Mouse (Mus musculus) large intestine, adult 2 months (tissue): Measurements from ENCODE around the gene Theg. TPM values are rescaled to one million over a fixed set of nuclear protein-coding genes. Genes with fewer than 3 reads are reported as not detected.
A peak's percentile ranks its signal among the peaks of the same experiment; 100 is the strongest.

Experiments
- DNase-seq: peaks from one replicate; pipeline ENCODE4 v3.0.0-alpha.2; 2012; ENCODE audit warnings: low read depth, low spot score
- WGBS: fragments of 180-500 bp; shearing (Covaris S2); methylation state at CpG from one replicate; pipeline ENCODE4 v1.1.7; 2018; 5-methylcytosine and 5-hydroxymethylcytosine counted together
- polyA plus RNA-seq: library from polyadenylated mRNA; depleted of rRNA; stranded (reverse); fragments of >200 nt; gene quantifications from 2 replicates; pipeline ENCODE4 v1.2.3, GENCODE M21; 2012; rRNA removed

Gene Theg
- polyA plus RNA-seq, result not detected in 2 replicates

DNA sequence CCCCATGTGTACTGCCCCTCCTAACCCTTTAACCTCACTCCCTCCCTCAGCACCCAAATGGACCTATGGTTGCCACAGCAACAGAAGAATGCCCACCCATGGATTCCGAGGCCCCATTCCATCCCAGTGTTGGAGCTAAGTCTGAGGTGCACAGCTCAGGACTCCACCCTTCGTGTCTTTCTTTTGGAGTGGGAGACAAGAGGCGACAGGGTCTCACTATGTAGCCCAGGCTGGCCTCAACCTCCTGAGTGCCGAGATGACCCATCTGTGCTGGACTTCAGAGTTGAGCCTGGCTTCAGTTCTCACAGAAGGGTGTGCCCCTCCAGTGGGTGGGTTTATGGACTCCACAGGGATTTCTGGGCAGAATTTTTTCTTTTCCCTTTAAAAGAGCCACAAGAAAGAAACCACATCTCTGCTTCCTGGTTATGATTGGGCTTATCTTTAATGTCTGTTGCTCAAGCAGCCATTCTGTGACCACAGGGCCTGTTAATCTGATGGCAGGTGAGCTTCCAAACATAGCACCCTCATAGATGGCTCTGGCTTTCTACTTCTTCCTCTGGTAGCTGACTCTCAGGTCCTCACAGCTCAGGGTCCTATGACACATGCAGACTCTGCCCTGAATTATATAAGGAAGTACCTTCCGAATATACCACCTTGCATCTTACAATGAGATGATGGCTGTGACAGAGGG, at the start of gene Theg:
Gene Theg (minus strand): TSS at position 271 of the 691 bp plus-strand sequence.
- DNase-seq, result no peak
- WGBS, result 72% methylated on average over 5 of the region's 5 CpGs

DNA sequence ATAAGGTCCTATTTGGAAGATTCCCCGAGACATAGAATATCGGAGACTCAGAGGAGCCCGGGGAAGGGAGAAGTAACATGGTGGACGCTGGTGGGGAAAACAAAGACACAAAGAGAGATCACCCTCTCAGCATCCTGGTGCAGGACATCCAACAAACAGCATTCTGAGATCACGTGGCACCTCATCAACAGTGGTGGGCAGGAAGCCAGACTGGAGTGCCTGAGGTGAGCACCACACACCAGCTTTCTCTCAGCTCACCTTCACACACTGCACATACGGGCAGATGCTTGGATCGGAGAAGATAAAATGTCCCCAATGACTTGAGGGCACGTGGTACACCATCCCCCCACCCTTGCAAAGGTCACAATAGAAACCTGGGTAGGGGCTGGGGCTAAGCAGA, 49.2 kb upstream of the Theg start:
- no peak for DNase-seq
- WGBS, result 87% methylated on average over 8 of the region's 8 CpGs

DNA sequence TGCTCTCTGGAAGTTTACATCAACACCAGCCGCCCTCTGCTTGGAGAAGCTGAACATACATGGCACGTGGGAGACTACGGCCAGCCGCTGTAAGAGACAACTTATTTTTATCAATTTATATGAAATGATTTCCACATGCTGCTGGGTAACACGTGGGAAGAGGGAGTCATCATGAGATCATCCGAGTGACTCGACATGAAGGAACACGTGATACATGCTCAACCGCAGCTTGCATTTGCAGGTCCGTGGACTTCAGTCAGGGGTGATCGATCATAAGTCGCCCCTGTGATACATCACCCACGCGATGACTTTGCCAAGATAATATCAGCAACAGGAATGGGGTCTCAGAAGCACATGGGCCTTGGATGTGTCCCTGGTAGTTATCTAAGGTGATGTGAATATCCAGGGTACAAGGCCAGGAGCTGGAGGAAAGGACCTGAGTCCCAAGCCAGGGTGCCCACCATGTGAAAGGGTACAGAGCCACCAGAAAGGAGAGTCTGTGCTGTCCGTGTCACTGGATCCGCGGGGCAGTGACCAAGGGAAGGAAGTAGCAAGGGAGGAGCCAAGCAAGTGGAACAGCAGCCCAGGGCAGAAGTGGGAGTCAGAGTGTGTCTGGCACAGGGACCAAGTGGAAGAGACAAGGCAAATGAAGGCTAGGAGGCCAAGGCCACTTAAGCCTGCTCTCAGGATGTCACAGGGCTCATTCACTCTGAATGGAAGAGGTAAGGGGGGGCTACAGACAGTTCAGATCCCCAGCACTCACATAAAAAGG, 46.1 kb upstream of the Theg start:
- WGBS, result 76% methylated on average over 17 of the region's 17 CpGs
- no peak for DNase-seq

DNA sequence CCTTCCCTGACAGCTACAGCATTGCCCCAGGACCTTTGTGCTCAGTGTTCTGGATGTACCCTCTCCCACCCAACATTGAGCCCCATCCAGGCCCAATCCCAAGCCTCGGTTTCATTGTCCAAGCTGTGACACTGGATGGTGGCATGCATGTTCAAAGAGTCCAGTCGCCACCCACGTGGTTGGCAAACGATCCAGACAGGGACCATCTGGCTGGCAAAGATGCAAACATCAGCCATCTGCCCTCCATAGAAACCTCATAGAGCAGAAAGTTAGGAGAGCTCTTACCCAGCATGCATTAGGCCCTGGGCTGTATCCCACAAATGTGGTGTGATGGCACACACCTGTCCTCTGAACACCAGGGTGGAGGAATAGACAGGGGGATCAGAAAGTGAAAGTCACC, 44.3 kb upstream of the Theg start:
- no peak for DNase-seq
- WGBS, result 68% methylated on average over 4 of the region's 4 CpGs

DNA sequence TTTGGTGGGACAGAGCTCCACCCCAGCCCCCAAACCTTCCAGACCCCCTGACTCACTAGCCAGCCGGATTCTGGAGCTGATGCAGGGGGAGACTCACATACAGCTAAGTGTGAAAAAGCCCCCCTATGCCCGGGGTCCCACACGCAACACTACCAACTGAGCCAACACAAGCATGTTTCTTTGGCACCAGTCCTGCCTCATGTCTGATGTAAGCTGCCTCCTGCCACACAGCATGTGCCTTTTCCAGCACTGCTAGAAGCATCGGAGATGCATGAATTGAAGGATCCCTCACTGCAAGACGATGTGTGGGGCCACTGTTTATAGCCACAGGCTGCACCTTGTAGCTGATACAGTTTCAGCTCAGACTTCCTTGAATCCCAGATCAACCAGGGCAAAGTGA, 41.2 kb upstream of the Theg start:
- 81% methylated on average over 5 of the region's 5 CpGs for WGBS

DNA sequence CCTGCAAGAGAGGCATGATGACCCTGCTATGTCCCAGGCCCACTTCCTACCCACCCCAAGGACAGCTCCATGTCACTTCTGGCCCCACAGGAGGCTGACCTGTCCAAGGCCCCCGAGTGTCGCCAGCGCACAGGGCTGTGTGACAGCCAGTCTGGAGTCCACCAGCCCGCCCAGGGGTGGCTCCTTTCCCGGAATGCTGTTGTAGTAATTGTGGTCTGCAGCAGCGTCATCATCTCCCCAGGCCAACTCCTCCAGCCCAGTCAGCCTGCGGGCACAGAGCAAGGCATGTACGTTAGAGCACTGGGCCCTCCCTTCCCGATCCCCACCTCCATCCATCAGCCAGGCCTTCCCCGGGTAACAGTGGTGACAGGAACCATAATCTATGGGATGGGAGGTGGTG, 39.0 kb upstream of the Theg start:
- WGBS, result 85% methylated on average over 10 of the region's 10 CpGs
- DNase-seq, result no peak

More for the DNA sequence above, 41.2 kb upstream of the Theg start:
- no peak for DNase-seq

DNA sequence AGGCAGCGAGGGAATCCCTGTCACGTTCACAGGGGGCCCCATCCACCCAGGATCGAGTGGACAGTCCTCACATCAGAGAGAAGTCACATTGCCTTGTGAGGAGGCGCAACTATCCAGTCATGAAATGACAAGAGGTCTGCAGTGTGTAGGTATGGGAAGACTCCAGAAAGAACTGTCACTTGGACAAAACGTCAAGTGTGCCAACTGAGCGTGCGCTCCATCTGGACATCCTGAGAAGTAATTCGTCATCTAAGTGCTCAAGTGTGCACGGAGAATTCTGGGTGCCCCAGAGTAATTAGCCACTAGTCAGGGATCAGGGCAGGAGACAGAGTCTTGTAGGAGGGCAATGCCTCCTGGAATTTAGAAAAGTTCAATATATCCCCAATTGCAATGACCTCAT, 38.3 kb upstream of the Theg start:
- no peak for DNase-seq
- 73% methylated on average over 9 of the region's 9 CpGs for WGBS

DNA sequence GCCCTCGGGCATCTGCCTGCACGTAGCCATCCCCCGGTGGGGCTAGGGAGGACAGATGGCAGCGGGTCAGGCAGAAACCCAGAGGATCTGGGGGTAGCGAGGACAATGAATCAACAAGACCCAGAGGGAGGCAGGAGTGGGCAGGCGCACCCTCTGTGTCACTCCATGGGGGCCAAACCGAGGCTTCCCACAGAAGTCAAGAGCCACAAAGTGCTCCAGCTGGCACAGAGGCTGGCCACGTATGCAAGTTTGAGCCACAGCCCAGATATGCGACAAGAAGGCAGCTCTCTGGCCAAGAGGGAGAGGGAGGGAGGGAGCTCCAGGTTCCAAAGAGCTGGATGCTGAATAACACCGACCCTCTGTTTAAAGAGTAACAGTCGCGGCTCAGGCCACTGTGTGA, 36.8 kb upstream of the Theg start:
- 69% methylated on average over 12 of the region's 12 CpGs for WGBS
- no peak for DNase-seq

DNA sequence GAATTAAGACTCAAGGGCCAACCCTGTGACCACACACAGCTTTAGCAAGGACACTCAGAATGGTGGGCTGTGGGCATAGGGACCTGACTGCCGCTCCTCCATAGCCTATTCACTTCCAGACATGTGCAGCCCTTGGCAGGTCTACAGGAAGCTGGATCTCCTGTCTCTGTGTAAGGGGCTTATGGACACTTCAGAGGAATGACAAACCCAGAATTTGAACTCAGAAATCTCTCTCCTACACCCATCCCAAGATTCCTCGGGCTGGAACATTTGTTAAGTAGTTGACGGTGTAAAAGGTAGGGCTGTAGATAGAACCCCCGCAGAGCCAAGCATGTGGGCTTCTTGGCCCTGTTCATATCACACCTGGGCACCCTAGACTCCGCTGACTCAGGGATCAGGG, 29.2 kb upstream of the Theg start:
- 90% methylated on average over 5 of the region's 5 CpGs for WGBS
- no peak for DNase-seq

DNA sequence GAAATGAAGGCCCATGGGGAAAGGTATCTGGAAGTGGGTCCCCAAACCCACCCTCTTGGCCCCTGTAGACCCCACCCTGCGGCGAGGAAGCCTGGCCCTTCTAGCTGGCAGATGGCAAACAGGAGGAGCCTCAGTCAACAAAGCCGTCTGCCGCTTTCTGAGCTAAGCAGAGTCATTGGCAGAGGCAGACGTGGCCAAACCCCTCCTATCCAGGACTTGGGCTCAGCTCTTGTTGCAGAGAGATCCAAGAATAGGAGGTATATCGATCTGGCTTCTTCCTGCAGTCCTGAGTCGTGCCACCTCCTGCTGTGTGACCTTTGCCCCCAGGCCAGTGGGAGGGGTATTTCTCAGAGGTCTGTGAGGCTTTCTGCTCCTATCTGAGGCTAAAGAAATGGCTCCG, 28.7 kb upstream of the Theg start:
- WGBS, result 11% methylated on average over 8 of the region's 8 CpGs

DNA sequence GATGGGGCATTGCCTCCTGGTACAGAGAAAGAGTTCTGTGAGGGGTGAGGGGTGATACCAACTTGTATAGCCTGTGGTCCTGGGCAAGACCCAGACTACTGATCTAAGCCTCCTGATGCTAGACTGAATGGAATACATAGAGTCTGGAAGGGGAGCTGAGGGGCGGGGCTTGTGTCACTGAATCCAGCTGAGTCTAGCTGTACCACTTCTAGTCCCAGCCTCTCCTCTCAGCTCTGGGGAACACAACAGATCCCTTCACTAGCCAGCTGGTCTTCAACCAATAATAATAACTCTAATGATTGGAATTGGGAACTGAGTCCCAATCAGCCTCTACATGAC, 27.1 kb upstream of the Theg start:
- WGBS, result 75% methylated on average over 1 of the region's 1 CpGs

More for the DNA sequence above, 28.7 kb upstream of the Theg start:
- no peak for DNase-seq

DNA sequence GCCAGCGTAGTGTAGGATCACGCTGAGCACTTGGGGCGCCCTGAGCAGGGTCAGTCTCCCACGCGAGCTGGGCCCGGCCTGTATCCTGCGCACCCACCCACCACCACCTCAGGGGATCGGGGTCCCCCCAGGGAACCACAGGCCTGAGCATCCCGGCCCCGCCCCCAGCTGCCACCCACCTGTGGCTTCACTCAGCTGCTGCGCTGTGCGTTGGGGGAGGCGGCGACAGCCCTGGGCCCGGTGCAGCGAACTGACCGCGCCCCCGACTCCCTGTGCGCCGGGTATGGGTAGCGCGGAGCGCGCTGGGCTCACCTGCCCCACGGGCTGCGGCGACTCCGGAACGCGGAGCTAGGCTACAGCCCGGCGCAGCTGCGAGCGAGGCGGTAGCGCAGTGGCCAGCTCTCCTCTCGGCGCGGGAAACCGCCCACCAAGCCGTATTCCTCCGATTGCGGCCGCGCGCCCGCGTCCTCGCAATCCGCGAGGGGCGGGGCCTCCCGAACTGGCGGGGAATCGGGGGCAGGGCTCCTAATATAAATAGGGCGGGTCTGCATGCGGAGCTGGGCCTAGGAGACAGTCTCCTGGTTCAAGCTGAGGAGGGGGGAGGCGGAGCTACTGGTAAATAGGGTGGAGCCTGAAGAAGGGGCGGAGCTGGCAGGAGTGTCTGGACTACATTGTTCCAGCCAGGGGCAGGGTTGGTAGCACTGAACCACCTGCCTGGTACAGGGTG, 26.6 kb upstream of the Theg start, which contains the start of gene C2cd4c:
Gene C2cd4c (minus strand): TSS at position 448 of the 727 bp plus-strand sequence.
- peak; percentile 37 for DNase-seq
- WGBS, result 2% methylated on average over 60 of the region's 60 CpGs

More for the DNA sequence above, 27.1 kb upstream of the Theg start:
- DNase-seq, result no peak

DNA sequence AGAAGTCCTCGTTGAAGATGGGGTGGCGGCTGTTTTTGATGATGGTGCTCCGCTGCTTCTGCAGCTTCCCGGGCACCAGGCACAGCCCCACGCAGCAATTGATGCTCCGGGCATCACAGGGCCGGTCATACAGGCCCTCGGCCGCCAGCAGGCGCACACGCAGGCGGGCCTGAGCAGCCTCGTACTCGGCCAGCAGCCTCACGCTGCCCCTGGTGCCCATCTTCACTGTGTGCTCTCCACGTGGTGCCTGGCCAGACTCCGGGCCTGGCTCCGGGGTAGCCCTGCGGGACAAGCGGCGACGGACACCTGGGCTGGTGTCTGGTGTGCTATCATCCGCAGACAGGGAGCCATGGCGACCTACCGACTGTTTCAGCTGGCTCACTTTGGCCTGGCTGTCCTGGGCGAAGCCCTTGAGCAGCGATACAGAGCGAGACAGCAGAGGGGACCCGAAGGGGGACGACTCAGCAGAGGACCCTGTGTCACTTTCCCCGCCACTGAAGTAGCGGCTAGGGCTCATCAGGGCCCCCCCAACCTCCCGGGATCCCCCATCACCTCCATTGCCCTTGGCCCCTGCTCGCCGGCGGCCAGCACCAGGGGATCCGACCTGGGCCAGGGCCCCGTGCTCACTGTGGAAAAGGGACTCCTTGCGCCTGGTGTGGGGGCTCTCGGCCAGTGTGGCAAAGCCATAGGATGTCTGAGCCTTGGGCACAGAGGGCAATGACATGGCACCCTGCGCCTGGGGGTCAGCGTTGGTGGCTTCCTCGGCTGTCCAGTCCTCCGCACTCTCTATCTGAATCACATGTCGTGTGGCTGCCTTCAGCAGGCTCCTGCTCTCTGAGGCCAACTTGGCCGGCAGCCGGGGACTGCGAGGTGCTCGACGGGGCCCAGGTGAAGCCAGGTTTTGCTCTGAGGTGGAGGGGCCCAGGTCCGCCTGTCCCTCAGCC, 25.3 kb upstream of the Theg start:
- no peak for DNase-seq
- 15% methylated on average over 51 of the region's 51 CpGs for WGBS

DNA sequence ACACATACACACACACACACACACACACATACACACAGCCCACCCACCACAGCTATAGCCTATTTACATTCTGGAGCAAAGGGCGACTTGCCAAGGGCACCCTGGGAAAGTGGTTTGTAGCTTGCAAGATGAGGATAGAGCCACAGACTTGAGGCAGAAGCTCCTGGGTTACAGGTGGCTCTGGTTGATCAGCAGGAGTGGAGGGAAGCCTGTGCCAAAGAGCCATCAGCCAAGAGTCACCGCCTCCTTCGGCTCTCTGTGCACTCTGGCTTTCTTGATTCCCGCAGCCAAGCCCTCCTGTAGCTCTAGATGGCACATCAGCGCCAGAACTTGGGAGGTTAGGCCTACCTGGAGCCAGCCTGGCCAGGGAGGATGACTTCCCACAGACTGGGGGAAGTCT, 24.2 kb upstream of the Theg start:
- 43% methylated on average over 5 of the region's 5 CpGs for WGBS

DNA sequence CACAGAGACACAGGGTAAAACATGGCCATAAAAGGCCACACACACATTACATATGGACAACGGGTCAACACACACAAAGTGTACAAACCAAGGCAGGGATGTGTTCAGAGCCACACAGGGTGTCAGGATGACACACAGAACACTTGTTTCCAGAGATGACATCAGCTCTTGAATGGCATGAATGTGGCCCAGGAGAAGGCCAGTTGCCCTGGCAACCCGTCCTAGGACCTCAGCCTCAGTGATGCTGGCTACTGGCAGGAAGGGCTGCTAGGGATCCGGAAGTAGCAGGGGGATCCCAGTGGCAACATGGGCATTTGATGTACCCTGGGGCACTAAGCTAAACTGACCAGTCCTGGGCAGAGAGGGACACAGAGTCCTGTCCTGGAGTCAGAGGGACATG, 22.1 kb upstream of the Theg start:
- 68% methylated on average over 3 of the region's 3 CpGs for WGBS
- DNase-seq, result no peak

More for the DNA sequence above, 24.2 kb upstream of the Theg start:
- no peak for DNase-seq

DNA sequence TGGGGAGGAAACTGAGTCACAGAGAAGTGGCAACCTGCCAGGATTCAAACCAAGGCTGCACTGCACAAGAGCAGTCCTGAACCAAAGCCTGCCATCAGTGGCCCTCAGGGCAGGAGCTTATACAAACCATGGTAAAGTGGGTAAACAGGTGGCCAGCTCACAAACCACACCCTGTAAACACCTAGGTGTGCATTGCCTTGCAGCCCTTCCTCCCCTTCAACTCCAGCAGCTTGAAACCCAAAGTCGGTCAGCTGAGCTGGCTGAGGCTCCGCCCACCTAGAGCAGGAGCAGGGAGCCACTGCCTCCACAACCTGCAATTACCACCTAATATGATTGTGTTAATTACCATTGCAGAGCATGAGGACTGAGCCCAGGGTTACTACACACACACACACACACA, 20.8 kb upstream of the Theg start:
- 20% methylated on average over 2 of the region's 2 CpGs for WGBS
- DNase-seq, result no peak

DNA sequence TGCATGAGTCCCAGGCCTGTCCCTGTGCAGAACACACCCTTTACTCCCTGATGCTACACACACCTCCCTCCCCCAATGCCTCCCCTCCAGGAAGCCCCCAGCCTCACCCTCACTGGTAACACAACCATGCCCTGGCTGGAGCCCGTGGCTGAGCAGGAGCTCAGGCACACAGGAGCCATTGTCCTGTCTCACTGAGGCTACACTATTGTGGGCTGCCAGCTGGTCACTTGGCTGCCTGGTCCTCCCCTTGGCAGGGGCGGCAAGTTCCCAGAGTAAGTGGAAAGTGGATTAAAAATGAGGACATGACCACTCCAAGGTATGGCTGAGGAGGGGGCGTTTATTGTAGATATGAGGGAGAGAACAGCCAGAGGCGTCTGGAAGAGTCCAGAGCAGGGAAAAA, 19.4 kb upstream of the Theg start:
- DNase-seq, result no peak
- WGBS, result 63% methylated on average over 4 of the region's 4 CpGs

DNA sequence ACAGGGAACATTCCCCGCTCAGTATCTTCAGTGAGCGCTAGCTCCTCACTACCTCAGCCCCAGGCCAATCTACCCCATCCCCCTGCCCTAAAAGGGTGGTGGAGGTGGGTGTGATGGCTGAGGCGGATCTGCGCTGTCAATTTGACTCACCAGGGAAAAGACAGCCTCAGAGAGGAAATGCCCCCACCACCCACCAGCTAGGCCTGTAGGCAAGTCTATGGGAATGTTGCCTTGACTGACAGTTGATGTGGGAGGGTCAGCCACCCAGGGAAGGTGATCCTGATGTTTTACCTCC, 10.8 kb upstream of the Theg start:
- WGBS, result 76% methylated on average over 4 of the region's 4 CpGs
- DNase-seq, result no peak

DNA sequence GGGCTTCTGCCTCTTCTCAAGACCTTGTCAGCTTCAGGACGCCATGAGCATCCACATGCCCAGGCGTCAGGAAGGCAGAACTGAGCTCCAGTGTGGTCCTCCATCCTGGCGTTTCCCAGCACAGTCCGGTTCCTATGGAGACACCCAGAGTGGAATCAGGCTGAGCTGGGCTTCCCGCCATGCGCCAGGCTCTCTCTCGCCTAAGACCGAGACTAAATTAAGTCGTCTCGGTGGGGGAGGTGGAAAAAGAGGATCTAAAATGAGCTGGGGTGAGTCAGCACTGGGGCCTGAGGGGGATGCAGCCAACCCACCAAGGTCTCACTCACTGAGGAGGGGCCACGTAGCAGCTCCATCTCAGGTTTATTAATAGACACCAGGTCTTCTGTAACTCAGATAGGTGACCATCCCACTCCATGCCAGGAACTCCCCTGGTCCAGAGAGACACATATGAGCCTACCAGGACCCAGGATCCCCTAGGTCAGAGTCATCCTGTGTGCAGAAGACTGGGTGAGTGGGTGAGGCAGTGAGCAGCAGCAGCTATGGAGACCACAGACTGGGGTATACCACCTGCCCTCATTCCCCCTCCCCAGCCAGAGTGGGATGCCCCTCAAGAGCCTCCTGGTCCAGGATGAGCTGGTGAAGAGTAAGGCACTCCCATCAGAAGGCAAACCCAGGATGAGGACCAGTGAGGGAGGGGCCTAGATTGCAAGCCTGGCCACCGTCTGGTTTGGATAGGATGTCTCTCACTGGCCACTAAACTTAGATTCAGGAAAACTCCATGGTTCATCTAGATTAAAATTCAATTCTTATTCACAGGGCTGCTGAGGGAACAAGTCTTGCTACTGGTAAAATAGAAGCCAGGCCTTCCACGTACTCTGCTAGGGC, 10.2 kb upstream of the Theg start:
- DNase-seq, result no peak
- 39% methylated on average over 13 of the region's 13 CpGs for WGBS
